Mouse (Mus musculus): ENCODE results near the gene Gys1. TPM values are rescaled to one million over a fixed set of nuclear protein-coding genes. Genes with fewer than 3 reads are reported as not detected.

Gene Gys1
- polyA plus RNA-seq, 1 experiment: 0.09 TPM

- Histone ChIP-seq H3K27me3 (ENCODE audit: control insufficient read depth) (no peaks in the 10 kb centered on the region), H3K9me3 (ENCODE audit: control insufficient read depth, low read length) (no peaks in the 10 kb centered on the region), H3K4me3 (replicated peaks) (no peak overlapping the region), H3K4me1 (ENCODE audit: control insufficient read depth) (peaks cover 17% of the 10 kb centered on the region), H3K36me3 (ENCODE audit: control insufficient read depth) (peaks cover 98% of the 10 kb centered on the region)
- no peak for TF ChIP-seq TAL1 (IDR thresholded peaks at IDR 0.05; ENCODE audit: low read length)
- no peak for TF ChIP-seq GATA1 (IDR thresholded peaks at IDR 0.05; ENCODE audit: low read length)
These were observed 8.1 kb upstream of the Gys1 start for GRCm38 (mm10) chr7:45426556-45426955.

GRCm38 (mm10) chr7:45433835-45434202, 825 bp upstream of the Gys1 start:
- H3K27me3 ChIP-seq (ENCODE audit: control insufficient read depth): peaks cover 11% of the 10 kb centered on the region
- H3K4me3 ChIP-seq (replicated peaks): peak overlapping the region; percentile 85
- H3K4me1 ChIP-seq (ENCODE audit: control insufficient read depth): peaks cover 53% of the 10 kb centered on the region
- H3K9me3 ChIP-seq (ENCODE audit: control insufficient read depth, low read length): no peaks in the 10 kb centered on the region
- peaks cover 41% of the 10 kb centered on the region for H3K36me3 ChIP-seq (ENCODE audit: control insufficient read depth)
- TF ChIP-seq GATA1 (IDR thresholded peaks at IDR 0.05; ENCODE audit: low read length): no peak
- TF ChIP-seq TAL1 (IDR thresholded peaks at IDR 0.05; ENCODE audit: low read length): no peak

- TF ChIP-seq GATA1 (IDR thresholded peaks at IDR 0.05; ENCODE audit: low read length) (no peak), TAL1 (IDR thresholded peaks at IDR 0.05; ENCODE audit: low read length) (no peak)
- H3K4me1 ChIP-seq (ENCODE audit: control insufficient read depth): peaks cover 50% of the 10 kb centered on the region
- H3K27me3 ChIP-seq (ENCODE audit: control insufficient read depth): peaks cover 11% of the 10 kb centered on the region
- H3K9me3 ChIP-seq (ENCODE audit: control insufficient read depth, low read length): no peaks in the 10 kb centered on the region
- H3K4me3 ChIP-seq (replicated peaks): peak overlapping the region; percentile 85
- H3K36me3 ChIP-seq (ENCODE audit: control insufficient read depth): peaks cover 28% of the 10 kb centered on the region
These were observed 394 bp downstream of the Gys1 start for GRCm38 (mm10) chr7:45435038-45435437.

- TF ChIP-seq GATA1 (IDR thresholded peaks at IDR 0.05; ENCODE audit: low read length): no peak
- Histone ChIP-seq H3K9me3 (ENCODE audit: control insufficient read depth, low read length) (no peaks in the 10 kb centered on the region), H3K36me3 (ENCODE audit: control insufficient read depth) (peaks cover 14% of the 10 kb centered on the region), H3K27me3 (ENCODE audit: control insufficient read depth) (peaks cover 11% of the 10 kb centered on the region), H3K4me1 (ENCODE audit: control insufficient read depth) (peaks cover 36% of the 10 kb centered on the region), H3K4me3 (replicated peaks) (no peak overlapping the region)
These were observed 1.8 kb downstream of the Gys1 start for GRCm38 (mm10) chr7:45436444-45436843.

- Histone ChIP-seq H3K4me3 (replicated peaks) (no peak overlapping the region), H3K9me3 (ENCODE audit: control insufficient read depth, low read length) (no peaks in the 10 kb centered on the region)
These were observed 2.4 kb downstream of the Gys1 start for GRCm38 (mm10) chr7:45437046-45437445.

GRCm38 (mm10) chr7:45437521-45438276, 3.1 kb downstream of the Gys1 start, which contains the start of gene Ruvbl2:
Ruvbl2 (minus strand) TSS chr7:45438096.
- TF ChIP-seq TAL1 (IDR thresholded peaks at IDR 0.05; ENCODE audit: low read length): no peak
- TF ChIP-seq GATA1 (IDR thresholded peaks at IDR 0.05; ENCODE audit: low read length): no peak
- peaks cover 11% of the 10 kb centered on the region for H3K27me3 ChIP-seq (ENCODE audit: control insufficient read depth)
- H3K4me1 ChIP-seq (ENCODE audit: control insufficient read depth): peaks cover 31% of the 10 kb centered on the region
- H3K4me3 ChIP-seq (replicated peaks): no peak within 1 kb of the TSS
- H3K36me3 ChIP-seq (ENCODE audit: control insufficient read depth): peaks cover 2% of the 10 kb centered on the region
- no peaks in the 10 kb centered on the region for H3K9me3 ChIP-seq (ENCODE audit: control insufficient read depth, low read length)

More at GRCm38 (mm10) chr7:45437046-45437445, 2.4 kb downstream of the Gys1 start:
- Histone ChIP-seq H3K27me3 (ENCODE audit: control insufficient read depth) (peaks cover 11% of the 10 kb centered on the region), H3K36me3 (ENCODE audit: control insufficient read depth) (peaks cover 8% of the 10 kb centered on the region), H3K4me1 (ENCODE audit: control insufficient read depth) (peaks cover 35% of the 10 kb centered on the region)
- TF ChIP-seq GATA1 (IDR thresholded peaks at IDR 0.05; ENCODE audit: low read length) (no peak), TAL1 (IDR thresholded peaks at IDR 0.05; ENCODE audit: low read length) (no peak)

- H3K27me3 ChIP-seq (ENCODE audit: control insufficient read depth): no peaks in the 10 kb centered on the region
- H3K36me3 ChIP-seq (ENCODE audit: control insufficient read depth): no peaks in the 10 kb centered on the region
- H3K9me3 ChIP-seq (ENCODE audit: control insufficient read depth, low read length): no peaks in the 10 kb centered on the region
- TF ChIP-seq TAL1 (IDR thresholded peaks at IDR 0.05; ENCODE audit: low read length) (no peak), GATA1 (IDR thresholded peaks at IDR 0.05; ENCODE audit: low read length) (no peak)
- peaks cover 12% of the 10 kb centered on the region for H3K4me1 ChIP-seq (ENCODE audit: control insufficient read depth)
- no peak overlapping the region for H3K4me3 ChIP-seq (replicated peaks)
These were observed 9.1 kb downstream of the Gys1 start for GRCm38 (mm10) chr7:45443526-45444420.

- Histone ChIP-seq H3K4me3 (replicated peaks) (no peak overlapping the region), H3K27me3 (ENCODE audit: control insufficient read depth) (no peaks in the 10 kb centered on the region), H3K9me3 (ENCODE audit: control insufficient read depth, low read length) (no peaks in the 10 kb centered on the region), H3K36me3 (ENCODE audit: control insufficient read depth) (no peaks in the 10 kb centered on the region), H3K4me1 (ENCODE audit: control insufficient read depth) (peaks cover 23% of the 10 kb centered on the region)
- TF ChIP-seq GATA1 (IDR thresholded peaks at IDR 0.05; ENCODE audit: low read length) (no peak), TAL1 (IDR thresholded peaks at IDR 0.05; ENCODE audit: low read length) (no peak)
These were observed 11.9 kb downstream of the Gys1 start for GRCm38 (mm10) chr7:45446589-45446988.

Measured in erythroblast, embryonic 14.5 days (primary cell).